Comparison of ENCODE assay signal across 9 mouse cellular contexts in the genomic region with DNA sequence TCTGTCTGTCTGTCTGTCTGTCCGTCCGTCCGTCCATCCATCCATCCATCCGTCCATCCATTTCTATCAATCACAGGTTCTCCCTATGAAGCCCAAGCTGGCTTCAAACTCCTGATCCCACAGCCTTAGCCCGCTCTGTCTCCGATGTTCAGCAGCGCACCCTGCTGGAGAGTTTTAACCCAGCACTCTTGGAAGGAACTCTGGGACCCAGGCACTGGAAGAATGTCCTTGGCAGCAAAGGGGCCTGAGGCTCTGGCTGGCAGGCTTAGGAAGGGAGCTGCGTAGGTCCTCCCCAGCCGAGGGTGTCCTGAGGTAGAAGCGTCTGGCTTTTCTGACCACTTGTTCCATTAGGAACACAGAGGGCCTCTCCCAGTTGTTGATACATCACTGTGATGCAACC. TPM values are rescaled to one million over a fixed set of nuclear protein-coding genes. Genes with fewer than 3 reads are reported as not detected.
A peak's percentile ranks its signal among the peaks of the same experiment; 100 is the strongest.
DNase-seq lines count a peak whose midpoint lies in the region; ATAC-seq and TF ChIP-seq lines count a peak whose summit lies in the region.
"Had no signal": no experiment of that assay in that cellular context is flagged by ENCODE, and none has a peak within 500 bp of the region (broad histone marks: within the 10 kb centered on the region; RNA-seq: fewer than 3 reads in every experiment).

No protein-coding gene starts in this region.

- peak overlapping the region; percentile 65 for H3K27ac ChIP-seq in CH12.LX (ENCODE audit: insufficient read depth, low read depth)
- peak overlapping the region; percentile 58 for H3K27ac ChIP-seq in heart, embryonic 11.5 days (ENCODE audit: low read depth, low read length)
- peak overlapping the region; percentile 84 for H3K27ac ChIP-seq in stomach, embryonic 16.5 days (ENCODE audit: low read length)
- H3K27ac ChIP-seq: midbrain, embryonic 12.5 days had no signal

- peak; percentile 21 to 72; a peak in 2 of 4 replicates for TF ChIP-seq CTCF in CH12.LX (conservative IDR thresholded peaks at IDR 0.05 in 1 of 2, IDR thresholded peaks at IDR 0.05 in 1 of 2; ENCODE audit: low read depth in 2 of 2, low read length in 2 of 2)

- peak; percentile 17 for TF ChIP-seq RAD21 in CH12.LX (IDR thresholded peaks at IDR 0.05; ENCODE audit: low read depth, low read length)

- H3K4me3 ChIP-seq in CH12.LX (replicated peaks in 1 of 3; ENCODE audit: low read depth in 2 of 3, low read length in 2 of 3, poor library complexity in 1 of 3): peak overlapping the region; percentile 20 to 97 (median 49)
- no peak overlapping the region for H3K4me3 ChIP-seq in heart, embryonic 11.5 days (ENCODE audit: low read depth, low read length)
- peak overlapping the region; percentile 10; the same call in 1 of the 2 replicates for H3K4me3 ChIP-seq in stomach, embryonic 16.5 days (replicated peaks; ENCODE audit: low read length)
- H3K4me3 ChIP-seq: midbrain, embryonic 12.5 days had no signal

- DNase-seq in CD4-positive, CD25-positive, alpha-beta regulatory T cell, adult 2 months (ENCODE audit: low read depth, low spot score): peak; percentile 75
- peak; percentile 75 for DNase-seq in CH12.LX (ENCODE audit: extremely low read depth)
- DNase-seq in cerebellum, postnatal 25 days: peak; percentile 39 to 71
- DNase-seq in kidney, postnatal 4 days: peak; percentile 82 to 84

- no peak for ATAC-seq in CD4-positive, CD25-positive, alpha-beta regulatory T cell, adult 4 months
- no peak for ATAC-seq in heart, embryonic 11.5 days (replicated peaks; ENCODE audit: insufficient number of reproducible peaks, low FRiP score, low TSS enrichment)
- peak; percentile 39 for ATAC-seq in megakaryocyte progenitor cell, adult 5-6 weeks (replicated peaks; ENCODE audit: poor library complexity)
- no peak; the same call in 1 of the 2 replicates for ATAC-seq in stomach, embryonic 16.5 days (ENCODE audit: insufficient read depth, low FRiP score)

- TF ChIP-seq POLR2A in CH12.LX (IDR thresholded peaks at IDR 0.05; ENCODE audit: low read depth, low read length): no peak

- H3K9me3 ChIP-seq in CH12.LX (replicated peaks; ENCODE audit: low read length): peaks cover 12% of the 10 kb centered on the region
- no peaks in the 10 kb centered on the region for H3K9me3 ChIP-seq in heart, embryonic 11.5 days (replicated peaks; ENCODE audit: control insufficient read depth, low read length)
- no peaks in the 10 kb centered on the region for H3K9me3 ChIP-seq in stomach, embryonic 16.5 days (replicated peaks; ENCODE audit: control insufficient read depth, low read length)
- H3K9me3 ChIP-seq: midbrain, embryonic 12.5 days had no signal

- in situ Hi-C loops in CH12.LX (cut with MboI; ENCODE audit: low pct_ligation_motif_present, low pct_unique_long_range_greater_than_20kb, low sequenced_read_pairs): no loop called here

- WGBS in heart, embryonic 11.5 days (ENCODE audit: insufficient replicate concordance): 40% methylated on average over 10 of the region's 10 CpGs
- WGBS in stomach, embryonic 16.5 days: 48% methylated on average over 10 of the region's 10 CpGs

- peaks cover 2 to 13% of the 10 kb centered on the region in 2 experiments; a peak in 2 of 4 replicates for H3K4me1 ChIP-seq in CH12.LX (ENCODE audit: control insufficient read depth in 1 of 2, insufficient read depth in 2 of 2)
- H3K4me1 ChIP-seq in heart, embryonic 11.5 days (ENCODE audit: control insufficient read depth, insufficient read depth, low read length): peaks cover 17% of the 10 kb centered on the region
- peaks cover 30% of the 10 kb centered on the region for H3K4me1 ChIP-seq in stomach, embryonic 16.5 days (ENCODE audit: control insufficient read depth, insufficient read depth, low read length)

- no peak for TF ChIP-seq EP300 in CH12.LX (IDR thresholded peaks at IDR 0.05; ENCODE audit: low read length)

- H3K36me3 ChIP-seq in CH12.LX (replicated peaks in 1 of 2; ENCODE audit: control insufficient read depth in 1 of 2, insufficient read depth in 1 of 2, low read length in 1 of 2): peaks cover 31 to 55% of the 10 kb centered on the region in 2 experiments
- H3K36me3 ChIP-seq in heart, embryonic 11.5 days (ENCODE audit: control insufficient read depth, insufficient read depth, low read length): peaks cover 3% of the 10 kb centered on the region; the same call in 1 of the 2 replicates
- no peaks in the 10 kb centered on the region for H3K36me3 ChIP-seq in stomach, embryonic 16.5 days (ENCODE audit: control insufficient read depth, insufficient read depth, low read length)
- H3K36me3 ChIP-seq: midbrain, embryonic 12.5 days had no signal

- H3K9ac ChIP-seq in CH12.LX (ENCODE audit: insufficient read depth, low read depth): peak overlapping the region; percentile 77
- H3K9ac ChIP-seq in heart, embryonic 11.5 days (ENCODE audit: low read depth, low read length): no peak overlapping the region
- H3K9ac ChIP-seq in stomach, embryonic 16.5 days (ENCODE audit: low read length): peak overlapping the region; percentile 36
- H3K9ac ChIP-seq: midbrain, embryonic 12.5 days had no signal

- peak overlapping the region; percentile 87 for H3K4me2 ChIP-seq in CH12.LX (ENCODE audit: insufficient read depth, low read depth, poor library complexity, severe bottlenecking)
- peak overlapping the region; percentile 25; the same call in 1 of the 2 replicates for H3K4me2 ChIP-seq in heart, embryonic 11.5 days
- peak overlapping the region; percentile 85 for H3K4me2 ChIP-seq in stomach, embryonic 16.5 days (ENCODE audit: low read depth, low read length)
- H3K4me2 ChIP-seq: midbrain, embryonic 12.5 days had no signal

- H3K27me3 ChIP-seq in CH12.LX (replicated peaks): no peaks in the 10 kb centered on the region
- H3K27me3 ChIP-seq in heart, embryonic 11.5 days (ENCODE audit: control insufficient read depth, insufficient read depth, low read length): no peaks in the 10 kb centered on the region
- no peaks in the 10 kb centered on the region for H3K27me3 ChIP-seq in stomach, embryonic 16.5 days (ENCODE audit: control insufficient read depth, insufficient read depth, low read length)

- peaks cover 70% of the 10 kb centered on the region for H3K79me2 ChIP-seq in CH12.LX (replicated peaks; ENCODE audit: control insufficient read depth, extremely low read depth, insufficient read depth, poor library complexity, severe bottlenecking)

- dilution Hi-C loops in CH12.LX (cut with MboI; ENCODE audit: extremely low pct_ligation_motif_present, extremely low pct_unique_long_range_greater_than_20kb, low sequenced_read_pairs): no loop called here

TF ChIP-seq in CH12.LX, 34 proteins besides CTCF, POLR2A, EP300 and RAD21 (continues in another document):
- TF ChIP-seq SMC3 (IDR thresholded peaks at IDR 0.05; ENCODE audit: low read depth, low read length): peak; percentile 13; the same call in 1 of the 2 replicates

RNA-seq across cellular contexts. Expression of a gene that starts 2.9 kb away (rescaled TPM):
- polyA plus RNA-seq in CD4-positive, CD25-positive, alpha-beta regulatory T cell, adult 4 months (2017; shearing (Covaris generic)): 1,000 to 10,000 TPM in 1 of 2 experiments, 100 to 1,000 TPM in 1; 777 to 1,415 TPM
- 516 and 548 TPM in 2 replicates for total RNA-seq in CH12.LX (2012; rRNA removed)
- total RNA-seq in CH12.LX (2014; rRNA removed): 317 and 330 TPM in 2 replicates
- 441 and 472 TPM in 2 replicates for polyA plus RNA-seq in CH12.LX (2012; ENCODE audit: insufficient read length, low read depth)
- 95.4 and 127 TPM in 2 replicates for polyA plus RNA-seq in heart, embryonic 11.5 days (2014; fragmentation: Nextera tagmentation; extraction: Ambion mirVana)
- total RNA-seq in megakaryocyte progenitor cell, adult 5-6 weeks (2015): 252 and 253 TPM in 2 replicates
- total RNA-seq in megakaryocyte progenitor cell, adult 5-6 weeks (2017): 169 and 205 TPM in 2 replicates
- 381 and 399 TPM in 2 replicates for polyA plus RNA-seq in stomach, embryonic 16.5 days (2015; fragmentation: Nextera tagmentation; extraction: Ambion mirVana)

RNA-seq across cellular contexts. Expression of a gene that starts 23.1 kb away (rescaled TPM):
- polyA plus RNA-seq in CD4-positive, CD25-positive, alpha-beta regulatory T cell, adult 4 months (2017; shearing (Covaris generic)): 10 to 100 TPM; 31.1 to 50.9 TPM
- 86.7 and 102 TPM in 2 replicates for total RNA-seq in CH12.LX (2012; rRNA removed)
- 58.9 and 64.5 TPM in 2 replicates for total RNA-seq in CH12.LX (2014; rRNA removed)
- 267 and 280 TPM in 2 replicates for polyA plus RNA-seq in CH12.LX (2012; ENCODE audit: insufficient read length, low read depth)
- polyA plus RNA-seq in heart, embryonic 11.5 days (2014; fragmentation: Nextera tagmentation; extraction: Ambion mirVana): 76.5 and 92.4 TPM in 2 replicates
- 61.3 and 66.9 TPM in 2 replicates for total RNA-seq in megakaryocyte progenitor cell, adult 5-6 weeks (2015)
- total RNA-seq in megakaryocyte progenitor cell, adult 5-6 weeks (2017): 152 and 264 TPM in 2 replicates
- 77.8 and 81.4 TPM in 2 replicates for polyA plus RNA-seq in stomach, embryonic 16.5 days (2015; fragmentation: Nextera tagmentation; extraction: Ambion mirVana)

RNA-seq across cellular contexts. Expression of a gene that starts 23.2 kb away (rescaled TPM):
- polyA plus RNA-seq in CD4-positive, CD25-positive, alpha-beta regulatory T cell, adult 4 months (2017; shearing (Covaris generic)): 100 to 1,000 TPM; 105 to 106 TPM
- total RNA-seq in CH12.LX (2012; rRNA removed): 155 and 209 TPM in 2 replicates
- 282 and 342 TPM in 2 replicates for total RNA-seq in CH12.LX (2014; rRNA removed)
- 211 and 249 TPM in 2 replicates for polyA plus RNA-seq in CH12.LX (2012; ENCODE audit: insufficient read length, low read depth)
- polyA plus RNA-seq in heart, embryonic 11.5 days (2014; fragmentation: Nextera tagmentation; extraction: Ambion mirVana): 172 and 179 TPM in 2 replicates
- total RNA-seq in megakaryocyte progenitor cell, adult 5-6 weeks (2015): 164 and 217 TPM in 2 replicates
- total RNA-seq in megakaryocyte progenitor cell, adult 5-6 weeks (2017): 218 and 231 TPM in 2 replicates
- 147 and 167 TPM in 2 replicates for polyA plus RNA-seq in stomach, embryonic 16.5 days (2015; fragmentation: Nextera tagmentation; extraction: Ambion mirVana)

RNA-seq across cellular contexts. Expression of a gene that starts 33.1 kb away (rescaled TPM):
- not detected for polyA plus RNA-seq in CD4-positive, CD25-positive, alpha-beta regulatory T cell, adult 4 months (2017; shearing (Covaris generic))
- not detected in 2 replicates for total RNA-seq in CH12.LX (2012; rRNA removed)
- total RNA-seq in CH12.LX (2014; rRNA removed): not detected in 2 replicates
- polyA plus RNA-seq in CH12.LX (2012; ENCODE audit: insufficient read length, low read depth): 0.26 TPM in 1 of 2 replicates, not detected in the other
- not detected in 2 replicates for polyA plus RNA-seq in heart, embryonic 11.5 days (2014; fragmentation: Nextera tagmentation; extraction: Ambion mirVana)
- not detected in 2 replicates for total RNA-seq in megakaryocyte progenitor cell, adult 5-6 weeks (2015)
- not detected in 2 replicates for total RNA-seq in megakaryocyte progenitor cell, adult 5-6 weeks (2017)
- 0.08 and 0.27 TPM in 2 replicates for polyA plus RNA-seq in stomach, embryonic 16.5 days (2015; fragmentation: Nextera tagmentation; extraction: Ambion mirVana)
- polyA plus RNA-seq: midbrain, embryonic 12.5 days had no signal

RNA-seq across cellular contexts. Expression of a gene that starts 33.3 kb away (rescaled TPM):
- 100 to 1,000 TPM in 1 of 2 experiments, 10 to 100 TPM in 1; 95.9 to 105 TPM for polyA plus RNA-seq in CD4-positive, CD25-positive, alpha-beta regulatory T cell, adult 4 months (2017; shearing (Covaris generic))
- 57.5 and 59.2 TPM in 2 replicates for total RNA-seq in CH12.LX (2012; rRNA removed)
- 56.5 and 59.5 TPM in 2 replicates for total RNA-seq in CH12.LX (2014; rRNA removed)
- polyA plus RNA-seq in CH12.LX (2012; ENCODE audit: insufficient read length, low read depth): 68.9 and 83.2 TPM in 2 replicates
- 112 and 115 TPM in 2 replicates for polyA plus RNA-seq in heart, embryonic 11.5 days (2014; fragmentation: Nextera tagmentation; extraction: Ambion mirVana)
- total RNA-seq in megakaryocyte progenitor cell, adult 5-6 weeks (2015): 72.3 and 79.9 TPM in 2 replicates
- 47.7 and 51.2 TPM in 2 replicates for total RNA-seq in megakaryocyte progenitor cell, adult 5-6 weeks (2017)
- polyA plus RNA-seq in stomach, embryonic 16.5 days (2015; fragmentation: Nextera tagmentation; extraction: Ambion mirVana): 148 and 155 TPM in 2 replicates

Comparison
In these comparisons a context has a peak if more than half of its experiments do, and no peak if none do; other contexts are left out.
1. H3K4me2 ChIP-seq: peak in every context shown above with its lines; median percentile 87 in CH12.LX; 85 in stomach, embryonic 16.5 days; 25 in heart, embryonic 11.5 days.